Mouse (Mus musculus) embryonic facial prominence, embryonic 11.5 days (tissue): Measurements from ENCODE around the gene Txndc16. TPM values are rescaled to one million over a fixed set of nuclear protein-coding genes. Genes with fewer than 3 reads are reported as not detected.

Experiments used
- ATAC-seq: fragments of 200-750 bp; cut with Nextera tagmentation; replicated peaks from 2 replicates; pipeline ENCODE4 v1.8.0; 2017; ENCODE audit warnings: low read depth; ENCODE audit not compliant: insufficient number of reproducible peaks, low FRiP score, low TSS enrichment
- DNase-seq: peaks from one replicate; pipeline ENCODE4 v3.0.0-alpha.2; 2015; ENCODE audit warnings: low spot score
- H3K27ac ChIP-seq: fragments of 300-500 bp; sonication (generic); replicated peaks from 2 replicates; pipeline ENCODE4 v1.5.1; 2014; ENCODE audit warnings: mild to moderate bottlenecking, low read depth, low read length, control low read depth
- H3K27me3 ChIP-seq: fragments of 300-500 bp; sonication (generic); 2 replicates; pipeline ENCODE4 v1.6.1; 2014; ENCODE audit warnings: mild to moderate bottlenecking, low read length, moderate library complexity, mixed read lengths; ENCODE audit not compliant: control insufficient read depth, insufficient read depth
- H3K36me3 ChIP-seq: fragments of 300-500 bp; sonication (generic); replicated peaks from 2 replicates; pipeline ENCODE4 v1.6.1; 2014; ENCODE audit warnings: low read depth, mild to moderate bottlenecking, low read length, moderate library complexity, mixed read lengths; ENCODE audit not compliant: control insufficient read depth, insufficient read depth
- H3K4me1 ChIP-seq: fragments of 300-500 bp; sonication (generic); 2 replicates; pipeline ENCODE4 v1.6.1; 2014; ENCODE audit warnings: low read length, mixed read lengths; ENCODE audit not compliant: control insufficient read depth, insufficient read depth
- H3K4me2 ChIP-seq: fragments of 300-500 bp; sonication (generic); 2 replicates; pipeline ENCODE4 v1.6.1; 2014; ENCODE audit warnings: low read depth, mild to moderate bottlenecking, control low read depth, low read length, moderate library complexity
- H3K4me3 ChIP-seq: fragments of 300-500 bp; sonication (generic); 2 replicates; pipeline ENCODE4 v1.5.1; 2014; ENCODE audit warnings: low read depth, low read length, control low read depth
- H3K9ac ChIP-seq: fragments of 300-500 bp; sonication (generic); replicated peaks from 2 replicates; pipeline ENCODE4 v1.6.1; 2014; ENCODE audit warnings: mild to moderate bottlenecking, control low read depth, low read length
- H3K9me3 ChIP-seq: fragments of 300-500 bp; sonication (generic); replicated peaks from 2 replicates; pipeline ENCODE4 v1.6.1; 2016; ENCODE audit warnings: mild to moderate bottlenecking, low read length, inconsistent platforms, mixed read lengths; ENCODE audit not compliant: control insufficient read depth
- WGBS: fragments of 180-500 bp; shearing (Covaris S2); extraction: QIAGEN DNeasy Blood & Tissue Kit; methylation state at CpG from one replicate; pipeline ENCODE4 v1.1.7; 2014; 5-methylcytosine and 5-hydroxymethylcytosine counted together
- polyA plus RNA-seq: library from polyadenylated mRNA; unstranded; fragments of >200 nt; fragmentation: Nextera tagmentation; extraction: Ambion mirVana; gene quantifications from 2 replicates; pipeline ENCODE4 v1.2.1, GENCODE M21; 2014

Gene Txndc16
- polyA plus RNA-seq, 1 experiment from 2014 or later, result 19.3 TPM

DNA sequence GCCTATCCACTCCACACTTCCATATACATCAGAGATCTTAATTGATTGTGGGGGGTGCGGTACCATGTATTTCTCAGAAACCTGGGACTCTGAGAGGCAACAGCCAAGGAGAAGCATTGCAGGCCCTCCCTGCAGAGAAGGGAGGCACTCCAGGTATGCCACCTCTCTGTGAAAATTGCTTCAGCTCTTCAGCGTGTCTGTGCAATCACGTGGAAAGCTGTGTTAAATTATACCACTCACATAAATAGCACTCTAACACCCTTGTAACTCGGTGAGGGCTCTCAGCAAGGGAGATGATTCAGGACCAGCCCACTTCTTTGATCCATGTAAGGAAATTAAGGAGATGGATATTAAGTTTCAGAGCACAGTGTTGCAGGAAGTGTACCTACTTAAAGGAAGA is 136.6 kb downstream of the Txndc16 start:
- H3K27me3 ChIP-seq, result no peaks in the 10 kb centered on the region
- H3K4me1 ChIP-seq, result no peaks in the 10 kb centered on the region
- 44% methylated on average over 4 of the region's 4 CpGs for WGBS
- H3K4me3 ChIP-seq, result no peak overlapping the region
- H3K9ac ChIP-seq, result no peak overlapping the region
- DNase-seq (no peak), ATAC-seq (no peak; the same call in 1 of the 2 replicates)
- H3K4me2 ChIP-seq, result no peak overlapping the region
- no peaks in the 10 kb centered on the region for H3K36me3 ChIP-seq
- no peaks in the 10 kb centered on the region for H3K9me3 ChIP-seq
- H3K27ac ChIP-seq, result no peak overlapping the region

Other genes starting within 250 kb of the Txndc16 start
- 0.29 and 0.56 TPM in 2 replicates for gene Ptger2, start 232.1 kb downstream of the Txndc16 start, polyA plus RNA-seq
- gene Gpr137c, start 611 bp downstream of the Txndc16 start, polyA plus RNA-seq, result 4.4 and 5.4 TPM in 2 replicates
- gene Ero1l, start 98.4 kb upstream of the Txndc16 start, polyA plus RNA-seq, result 32.8 and 41.7 TPM in 2 replicates
- 254 and 268 TPM in 2 replicates for gene Psmc6, start 109.5 kb upstream of the Txndc16 start, polyA plus RNA-seq
- gene Styx, start 130.8 kb upstream of the Txndc16 start, polyA plus RNA-seq, result 33.4 and 40.5 TPM in 2 replicates
- gene Gnpnat1, start 184.6 kb upstream of the Txndc16 start, polyA plus RNA-seq, result 50.8 and 56.2 TPM in 2 replicates